Mouse (Mus musculus): ENCODE results near the gene Brf1.

Gene Brf1

GRCm38 (mm10) chr12:113028898-113029297, 28.4 kb upstream of the Brf1 start:
- no peak for DNase-seq (ENCODE audit: low read depth, low spot score)
- H3K27me3 ChIP-seq (ENCODE audit: control insufficient read depth, insufficient read depth, low read length, poor library complexity, severe bottlenecking): no peaks in the 10 kb centered on the region
- H3K36me3 ChIP-seq (ENCODE audit: control insufficient read depth, insufficient read depth, low read length, poor library complexity, severe bottlenecking): no peaks in the 10 kb centered on the region

- no peaks in the 10 kb centered on the region for H3K27me3 ChIP-seq (ENCODE audit: control insufficient read depth, insufficient read depth, low read length, poor library complexity, severe bottlenecking)
- H3K36me3 ChIP-seq (ENCODE audit: control insufficient read depth, insufficient read depth, low read length, poor library complexity, severe bottlenecking): no peaks in the 10 kb centered on the region
- no peak for DNase-seq (ENCODE audit: low read depth, low spot score)
Measured at GRCm38 (mm10) chr12:113028067-113028466, 27.6 kb upstream of the Brf1 start.

- DNase-seq (ENCODE audit: low read depth, low spot score): no peak
- Histone ChIP-seq H3K36me3 (ENCODE audit: control insufficient read depth, insufficient read depth, low read length, poor library complexity, severe bottlenecking) (no peaks in the 10 kb centered on the region), H3K27me3 (ENCODE audit: control insufficient read depth, insufficient read depth, low read length, poor library complexity, severe bottlenecking) (no peaks in the 10 kb centered on the region)
Measured at GRCm38 (mm10) chr12:113027495-113027894, 27.0 kb upstream of the Brf1 start.

- Histone ChIP-seq H3K27me3 (ENCODE audit: control insufficient read depth, insufficient read depth, low read length, poor library complexity, severe bottlenecking) (no peaks in the 10 kb centered on the region), H3K36me3 (ENCODE audit: control insufficient read depth, insufficient read depth, low read length, poor library complexity, severe bottlenecking) (no peaks in the 10 kb centered on the region)
- peak; percentile 23 for DNase-seq (ENCODE audit: low read depth, low spot score)
Measured at GRCm38 (mm10) chr12:113026557-113026956, 26.1 kb upstream of the Brf1 start.

GRCm38 (mm10) chr12:113023082-113023481, 22.6 kb upstream of the Brf1 start:
- DNase-seq (ENCODE audit: low read depth, low spot score): peak; percentile 22
- Histone ChIP-seq H3K36me3 (ENCODE audit: control insufficient read depth, insufficient read depth, low read length, poor library complexity, severe bottlenecking) (no peaks in the 10 kb centered on the region), H3K27me3 (ENCODE audit: control insufficient read depth, insufficient read depth, low read length, poor library complexity, severe bottlenecking) (no peaks in the 10 kb centered on the region)

- DNase-seq (ENCODE audit: low read depth, low spot score): no peak
- no peaks in the 10 kb centered on the region for H3K36me3 ChIP-seq (ENCODE audit: control insufficient read depth, insufficient read depth, low read length, poor library complexity, severe bottlenecking)
- no peaks in the 10 kb centered on the region for H3K27me3 ChIP-seq (ENCODE audit: control insufficient read depth, insufficient read depth, low read length, poor library complexity, severe bottlenecking)
Measured at GRCm38 (mm10) chr12:113021488-113021887, 21.0 kb upstream of the Brf1 start.

- no peak for DNase-seq (ENCODE audit: low read depth, low spot score)
- no peaks in the 10 kb centered on the region for H3K36me3 ChIP-seq (ENCODE audit: control insufficient read depth, insufficient read depth, low read length, poor library complexity, severe bottlenecking)
- H3K27me3 ChIP-seq (ENCODE audit: control insufficient read depth, insufficient read depth, low read length, poor library complexity, severe bottlenecking): no peaks in the 10 kb centered on the region
Measured at GRCm38 (mm10) chr12:113018763-113019162, 18.3 kb upstream of the Brf1 start.

GRCm38 (mm10) chr12:113017429-113017984, 17.0 kb upstream of the Brf1 start:
- no peak for DNase-seq (ENCODE audit: low read depth, low spot score)
- Histone ChIP-seq H3K36me3 (ENCODE audit: control insufficient read depth, insufficient read depth, low read length, poor library complexity, severe bottlenecking) (no peaks in the 10 kb centered on the region), H3K27me3 (ENCODE audit: control insufficient read depth, insufficient read depth, low read length, poor library complexity, severe bottlenecking) (no peaks in the 10 kb centered on the region)

GRCm38 (mm10) chr12:113016976-113017375, 16.5 kb upstream of the Brf1 start:
- no peak for DNase-seq (ENCODE audit: low read depth, low spot score)
- Histone ChIP-seq H3K36me3 (ENCODE audit: control insufficient read depth, insufficient read depth, low read length, poor library complexity, severe bottlenecking) (no peaks in the 10 kb centered on the region), H3K27me3 (ENCODE audit: control insufficient read depth, insufficient read depth, low read length, poor library complexity, severe bottlenecking) (no peaks in the 10 kb centered on the region)

GRCm38 (mm10) chr12:113015956-113016355, 15.5 kb upstream of the Brf1 start:
- Histone ChIP-seq H3K36me3 (ENCODE audit: control insufficient read depth, insufficient read depth, low read length, poor library complexity, severe bottlenecking) (no peaks in the 10 kb centered on the region), H3K27me3 (ENCODE audit: control insufficient read depth, insufficient read depth, low read length, poor library complexity, severe bottlenecking) (no peaks in the 10 kb centered on the region)
- no peak for DNase-seq (ENCODE audit: low read depth, low spot score)

- Histone ChIP-seq H3K27me3 (ENCODE audit: control insufficient read depth, insufficient read depth, low read length, poor library complexity, severe bottlenecking) (no peaks in the 10 kb centered on the region), H3K36me3 (ENCODE audit: control insufficient read depth, insufficient read depth, low read length, poor library complexity, severe bottlenecking) (no peaks in the 10 kb centered on the region)
- DNase-seq (ENCODE audit: low read depth, low spot score): peak; percentile 43
Measured at GRCm38 (mm10) chr12:113014561-113015556, 14.4 kb upstream of the Brf1 start.

GRCm38 (mm10) chr12:113013604-113014558, 13.4 kb upstream of the Brf1 start, which contains the start of gene Pacs2:
TSS of gene Pacs2 (plus strand) at chr12:113014508.
- no peaks in the 10 kb centered on the region for H3K27me3 ChIP-seq (ENCODE audit: control insufficient read depth, insufficient read depth, low read length, poor library complexity, severe bottlenecking)
- no peaks in the 10 kb centered on the region for H3K36me3 ChIP-seq (ENCODE audit: control insufficient read depth, insufficient read depth, low read length, poor library complexity, severe bottlenecking)
- peak; percentile 92 for DNase-seq (ENCODE audit: low read depth, low spot score)

GRCm38 (mm10) chr12:113013021-113013491, 12.6 kb upstream of the Brf1 start:
- Histone ChIP-seq H3K27me3 (ENCODE audit: control insufficient read depth, insufficient read depth, low read length, poor library complexity, severe bottlenecking) (no peaks in the 10 kb centered on the region), H3K36me3 (ENCODE audit: control insufficient read depth, insufficient read depth, low read length, poor library complexity, severe bottlenecking) (no peaks in the 10 kb centered on the region)
- DNase-seq (ENCODE audit: low read depth, low spot score): no peak

- no peak for DNase-seq (ENCODE audit: low read depth, low spot score)
Measured at GRCm38 (mm10) chr12:113012443-113012842, 11.9 kb upstream of the Brf1 start.

More at GRCm38 (mm10) chr12:113012443-113012842, 11.9 kb upstream of the Brf1 start:
- Histone ChIP-seq H3K36me3 (ENCODE audit: control insufficient read depth, insufficient read depth, low read length, poor library complexity, severe bottlenecking) (no peaks in the 10 kb centered on the region), H3K27me3 (ENCODE audit: control insufficient read depth, insufficient read depth, low read length, poor library complexity, severe bottlenecking) (no peaks in the 10 kb centered on the region)

All from splenic B cell, adult 2 months (primary cell).